Mouse (Mus musculus): ENCODE measurements around the gene Tuba1b. TPM values are rescaled to one million over a fixed set of nuclear protein-coding genes. Genes with fewer than 3 reads are reported as not detected.
"Not testable (repeated sequence)": the region's sequence is repeated elsewhere in the genome, so short reads cannot be mapped to it uniquely, and the experiment has no call there.

Gene Tuba1b
- total RNA-seq (2021), result 100 to 1,000 TPM; 873 to 889 TPM

- DNase-seq, result peak; percentile 95
Observed at GRCm38 (mm10) chr15:98934217-98934839, at the start of gene Tuba1b. Gene Tuba1b, minus strand, starts transcription at chr15:98934565.

DNA sequence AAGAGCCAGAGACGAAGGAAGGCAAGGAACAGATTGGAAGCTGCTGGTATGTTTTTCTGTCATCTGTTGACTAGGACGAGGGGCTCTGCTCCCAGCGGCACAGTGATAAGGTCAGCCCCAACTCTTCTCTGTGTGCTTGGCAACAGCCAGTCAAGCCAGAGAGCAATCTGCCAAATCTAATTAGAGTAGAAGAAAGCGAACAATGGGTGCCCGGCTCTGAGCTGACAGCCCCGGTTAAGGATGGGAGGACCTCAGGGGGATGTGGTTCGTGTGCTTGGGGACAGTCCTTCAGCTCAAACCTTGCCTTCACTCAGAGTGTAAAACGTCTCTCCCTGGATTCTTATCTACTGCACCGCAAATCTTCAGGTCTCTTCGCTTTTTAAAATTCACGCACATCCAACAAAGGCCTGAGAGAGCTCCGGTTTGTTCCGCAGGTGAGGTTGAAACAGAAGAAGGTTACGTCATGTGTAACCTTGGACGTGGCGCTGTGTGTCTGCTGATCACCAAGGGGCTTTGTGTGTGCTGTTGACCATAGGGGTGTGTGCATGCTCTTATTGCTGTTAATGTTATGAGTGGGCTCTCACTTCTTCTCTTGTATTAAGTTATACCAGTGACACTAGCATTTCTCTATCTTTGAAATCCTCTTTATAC lies 49.2 kb upstream of the Tuba1b start:
- no peak for DNase-seq

DNA sequence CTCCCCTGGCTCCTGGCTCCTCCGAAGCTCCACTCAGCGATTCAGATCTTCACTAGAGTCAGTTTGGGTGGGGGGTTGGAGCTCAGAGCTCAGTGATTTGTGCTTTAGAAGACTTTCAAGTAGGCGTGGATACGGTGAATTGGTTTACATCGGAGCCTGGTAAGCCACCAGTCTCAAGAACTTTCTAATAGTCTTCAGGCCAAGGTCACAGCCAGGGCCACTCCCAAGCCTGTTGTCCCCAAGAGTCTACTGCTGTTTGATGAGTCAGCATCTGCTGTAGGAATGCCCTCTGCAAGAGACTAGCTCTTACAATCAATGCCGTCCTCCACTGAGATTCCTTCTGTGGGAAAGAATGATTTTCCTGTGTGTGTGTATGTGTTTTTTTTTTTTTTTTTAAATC lies 47.7 kb upstream of the Tuba1b start:
- no peak for DNase-seq

GRCm38 (mm10) chr15:98980012-98980614 lies 45.7 kb upstream of the Tuba1b start:
- DNase-seq, result no peak

DNA sequence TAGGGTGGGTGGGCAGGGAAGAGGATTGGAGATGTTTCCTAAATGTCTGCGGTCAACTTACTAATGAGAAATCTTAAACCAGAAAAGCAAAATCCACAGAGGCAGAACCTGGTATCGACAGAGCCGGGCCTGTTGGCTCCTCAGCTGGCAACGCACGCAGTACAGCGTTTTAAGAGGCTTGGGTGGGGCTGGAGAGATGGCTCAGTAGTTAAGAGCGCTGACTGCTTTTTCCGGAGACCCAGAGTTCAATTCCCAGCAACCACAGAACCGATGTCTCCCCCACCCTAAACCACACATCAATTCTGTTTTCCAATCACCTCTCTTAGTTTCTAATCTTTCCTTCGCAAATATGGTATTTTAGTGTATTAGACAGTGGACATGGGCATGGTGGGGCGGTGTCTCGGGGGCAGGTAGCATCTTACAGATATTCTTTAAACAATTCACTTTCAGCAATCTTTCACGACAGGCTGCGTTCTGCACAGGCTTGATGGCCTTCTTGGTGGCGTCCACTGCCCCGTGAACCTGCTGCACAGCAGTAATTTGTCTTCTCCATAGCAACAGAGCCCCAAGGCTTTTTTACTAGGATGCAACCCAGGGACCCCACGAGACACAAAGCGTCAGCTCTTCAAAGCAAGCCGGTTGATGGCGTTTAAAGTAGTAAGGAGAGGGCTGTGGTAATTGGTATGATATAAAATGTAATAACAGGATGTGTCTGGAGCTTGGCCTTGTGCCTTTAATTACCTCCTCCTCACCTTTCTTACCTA lies 44.2 kb upstream of the Tuba1b start:
- no peak for DNase-seq

DNA sequence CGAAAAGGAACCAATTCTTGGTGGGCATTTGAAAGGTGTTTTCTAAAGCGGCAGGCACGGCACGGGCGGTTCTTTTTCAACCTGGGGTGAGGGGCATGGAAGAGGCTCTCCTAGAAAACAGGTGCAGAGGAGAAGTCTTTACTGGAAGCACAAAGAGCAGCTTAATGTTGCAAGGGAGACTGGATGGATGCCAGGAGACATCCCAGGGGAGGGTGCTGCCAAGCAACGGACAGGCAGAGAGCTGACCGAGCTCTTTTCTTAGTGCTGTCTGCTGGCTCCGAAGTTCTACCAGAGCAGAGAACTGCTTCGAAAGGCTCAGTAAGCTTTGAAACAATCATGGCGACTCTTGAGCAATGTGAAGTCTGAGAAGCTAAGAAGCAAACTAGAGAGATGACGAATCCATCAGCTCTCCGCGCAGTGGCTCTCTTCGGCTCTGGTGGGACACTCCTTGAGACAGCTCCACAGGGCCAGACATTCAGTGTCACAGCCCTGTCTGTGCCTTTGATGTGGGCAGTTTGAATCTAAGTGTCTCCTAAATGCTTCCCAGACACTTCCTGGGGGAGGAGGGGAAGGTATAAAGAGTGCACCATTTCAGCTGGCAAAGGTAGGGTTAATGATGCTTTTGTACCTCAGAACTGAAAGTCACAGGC lies 43.5 kb upstream of the Tuba1b start:
- DNase-seq, result peak; percentile 85

DNA sequence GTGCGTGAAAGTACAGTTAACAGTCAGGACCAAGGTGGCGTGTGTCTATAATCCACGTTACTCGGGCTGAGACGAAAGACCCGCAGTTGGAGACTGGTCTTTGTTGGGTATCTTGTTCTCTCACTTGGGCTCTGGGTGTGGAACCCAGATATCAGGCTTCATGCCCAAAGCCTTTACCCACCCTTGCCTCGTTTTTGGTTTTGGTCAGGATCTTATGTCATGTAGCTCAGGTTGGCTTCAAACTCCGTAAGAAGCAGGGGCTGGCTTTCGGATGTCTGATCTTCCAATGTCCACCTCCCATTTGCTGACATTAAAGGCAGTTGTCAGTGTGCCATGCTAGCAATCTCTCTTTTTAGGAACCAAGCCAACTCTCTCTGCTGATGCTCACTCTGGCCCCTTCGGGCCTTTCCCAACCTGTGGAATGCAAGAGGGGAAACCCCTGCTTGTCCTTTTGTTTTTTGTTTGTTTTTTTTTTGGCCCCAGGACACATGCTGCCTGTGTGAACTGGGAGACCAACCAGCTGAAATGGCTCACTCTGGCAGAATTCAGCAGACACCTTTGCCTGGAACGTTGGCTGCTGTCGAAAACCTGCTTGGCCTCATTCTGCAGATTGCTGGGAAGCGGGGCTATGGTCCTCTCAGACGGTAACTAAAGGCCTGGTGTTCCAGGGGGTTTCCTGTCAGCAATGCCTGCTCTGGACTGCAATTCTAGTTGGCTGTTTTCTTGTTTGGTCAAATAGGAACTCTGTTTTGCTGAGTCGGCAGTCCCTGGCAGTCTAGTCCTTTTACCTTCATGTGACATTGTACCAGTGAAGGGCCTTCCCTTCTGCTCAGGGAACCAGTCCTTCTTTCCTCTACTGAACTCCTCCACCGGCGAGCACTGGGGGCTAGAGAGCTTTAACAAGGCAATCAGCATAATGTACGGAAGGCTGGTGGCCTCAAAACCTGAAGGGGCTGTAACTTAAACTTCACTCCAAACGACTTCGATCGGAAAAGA lies 42.7 kb upstream of the Tuba1b start:
- DNase-seq, result no peak

GRCm38 (mm10) chr15:98973015-98973614 lies 38.8 kb upstream of the Tuba1b start:
- no peak for DNase-seq

DNA sequence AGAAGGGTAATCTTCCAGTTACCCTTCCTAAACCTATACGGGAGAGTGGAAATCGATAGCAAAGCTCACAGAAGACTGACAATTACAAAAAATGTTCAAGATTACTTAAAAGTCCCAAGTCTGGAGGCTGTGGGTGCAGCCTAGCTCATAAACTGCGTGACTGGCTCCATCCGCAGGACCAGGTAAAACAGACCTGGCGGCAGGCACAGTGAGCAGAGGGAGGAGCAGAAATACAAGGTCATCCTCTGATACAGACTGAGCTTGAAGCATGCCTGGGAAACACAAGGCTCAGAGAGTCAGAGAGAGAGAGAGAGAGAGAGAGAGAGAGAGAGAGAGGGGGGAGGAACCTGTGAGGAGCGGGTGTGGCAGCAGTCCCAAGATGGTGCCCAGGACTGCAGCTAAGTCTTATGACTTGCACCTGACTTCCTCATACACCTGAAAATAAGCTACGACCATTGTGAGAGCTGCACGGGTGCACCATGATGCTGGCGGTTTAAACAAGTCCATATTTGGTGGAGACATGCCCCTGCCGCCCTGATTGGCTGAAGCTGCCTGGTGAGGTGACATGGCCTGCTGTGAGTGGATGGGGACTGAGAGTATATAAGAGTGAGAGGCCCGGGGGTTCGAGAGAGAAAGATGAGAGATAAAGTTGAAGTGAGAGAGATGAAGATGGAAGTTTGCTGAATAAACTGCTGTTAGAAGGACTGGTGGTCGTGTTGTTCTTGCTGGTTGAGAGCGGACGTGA lies 37.4 kb upstream of the Tuba1b start:
- DNase-seq, result not testable (repeated sequence)

- DNase-seq, result no peak
Observed at GRCm38 (mm10) chr15:98971111-98971510, 36.7 kb upstream of the Tuba1b start.

- DNase-seq, result no peak
Observed at GRCm38 (mm10) chr15:98969372-98970101, 35.2 kb upstream of the Tuba1b start.

GRCm38 (mm10) chr15:98968701-98969371 lies 34.5 kb upstream of the Tuba1b start:
- peak; percentile 69 for DNase-seq

DNA sequence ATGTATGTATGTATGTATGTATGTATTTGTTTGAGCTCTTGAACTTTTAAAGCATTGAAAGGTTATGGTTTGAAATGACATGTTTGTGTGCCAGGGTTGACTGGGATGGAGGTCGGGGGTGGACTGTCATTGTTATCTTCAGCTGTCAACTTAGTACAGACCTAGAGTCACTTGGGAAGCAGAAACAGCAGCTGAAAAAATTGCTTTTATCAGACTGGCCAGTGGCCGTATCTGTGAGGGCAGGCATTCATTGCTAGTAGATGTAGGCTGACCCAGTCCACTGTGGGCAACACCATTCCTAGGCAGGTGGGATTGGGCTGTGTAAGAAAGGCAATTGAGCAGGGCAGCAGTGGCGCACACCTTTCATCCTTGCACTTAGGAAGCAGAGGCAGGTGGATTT lies 25.2 kb upstream of the Tuba1b start:
- no peak for DNase-seq

GRCm38 (mm10) chr15:98958901-98959420 lies 24.6 kb upstream of the Tuba1b start:
- DNase-seq, result no peak

DNA sequence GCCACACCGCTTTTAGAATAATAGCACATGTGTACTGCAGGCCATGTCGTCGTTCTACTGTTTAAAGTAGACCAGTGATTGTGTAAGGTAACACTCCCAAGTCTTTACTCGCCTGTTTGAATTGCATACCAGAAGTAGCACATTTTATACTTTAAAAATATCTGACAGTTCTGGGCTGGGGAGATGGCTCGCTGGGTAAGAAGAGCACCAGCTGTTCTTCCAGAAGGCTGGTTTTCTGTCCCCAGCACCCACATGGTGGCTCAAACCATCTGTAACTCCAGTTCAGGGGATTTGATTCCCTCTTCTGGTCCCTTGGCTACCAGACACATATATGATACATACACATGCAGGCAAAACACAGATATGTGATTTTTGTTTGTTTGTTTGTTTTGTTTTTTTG lies 23.1 kb upstream of the Tuba1b start:
- no peak for DNase-seq

DNA sequence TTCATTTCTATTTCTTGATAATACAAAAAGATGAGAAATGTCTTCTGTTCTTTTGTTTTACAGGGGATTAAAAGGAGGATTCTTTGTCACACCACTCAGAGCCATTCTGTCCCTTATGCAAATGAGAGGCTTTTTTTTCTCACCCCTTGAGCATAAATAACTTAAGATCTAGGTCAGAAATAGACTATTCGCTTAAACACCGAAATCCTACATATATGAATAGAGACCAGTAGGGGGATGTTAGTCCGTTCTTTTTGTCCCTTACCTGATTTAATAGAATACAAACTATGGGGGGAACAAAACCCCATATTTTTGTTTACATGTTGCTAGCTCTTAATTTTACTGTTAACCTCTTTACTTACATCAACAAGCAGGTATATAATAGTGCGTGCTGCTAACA lies 21.6 kb upstream of the Tuba1b start:
- DNase-seq, result no peak

DNA sequence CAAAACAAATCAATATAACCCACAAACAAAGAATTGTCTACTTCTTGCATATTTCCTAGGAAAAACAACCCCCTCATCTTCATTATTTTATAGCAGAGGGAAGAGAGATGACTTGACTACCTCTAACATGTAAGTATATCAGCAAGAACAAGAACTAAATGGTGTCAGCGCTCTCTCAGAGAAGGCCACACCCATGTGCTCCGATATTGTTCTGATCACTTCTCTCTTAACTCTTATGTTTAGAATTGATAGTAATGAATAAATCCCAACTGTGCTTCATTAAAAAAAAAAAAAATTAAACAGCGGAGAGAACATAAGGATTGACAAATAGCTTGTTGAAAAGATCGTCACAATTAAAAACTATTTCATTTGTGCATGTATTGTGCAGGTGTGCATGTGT lies 21.0 kb upstream of the Tuba1b start:
- no peak for DNase-seq

DNA sequence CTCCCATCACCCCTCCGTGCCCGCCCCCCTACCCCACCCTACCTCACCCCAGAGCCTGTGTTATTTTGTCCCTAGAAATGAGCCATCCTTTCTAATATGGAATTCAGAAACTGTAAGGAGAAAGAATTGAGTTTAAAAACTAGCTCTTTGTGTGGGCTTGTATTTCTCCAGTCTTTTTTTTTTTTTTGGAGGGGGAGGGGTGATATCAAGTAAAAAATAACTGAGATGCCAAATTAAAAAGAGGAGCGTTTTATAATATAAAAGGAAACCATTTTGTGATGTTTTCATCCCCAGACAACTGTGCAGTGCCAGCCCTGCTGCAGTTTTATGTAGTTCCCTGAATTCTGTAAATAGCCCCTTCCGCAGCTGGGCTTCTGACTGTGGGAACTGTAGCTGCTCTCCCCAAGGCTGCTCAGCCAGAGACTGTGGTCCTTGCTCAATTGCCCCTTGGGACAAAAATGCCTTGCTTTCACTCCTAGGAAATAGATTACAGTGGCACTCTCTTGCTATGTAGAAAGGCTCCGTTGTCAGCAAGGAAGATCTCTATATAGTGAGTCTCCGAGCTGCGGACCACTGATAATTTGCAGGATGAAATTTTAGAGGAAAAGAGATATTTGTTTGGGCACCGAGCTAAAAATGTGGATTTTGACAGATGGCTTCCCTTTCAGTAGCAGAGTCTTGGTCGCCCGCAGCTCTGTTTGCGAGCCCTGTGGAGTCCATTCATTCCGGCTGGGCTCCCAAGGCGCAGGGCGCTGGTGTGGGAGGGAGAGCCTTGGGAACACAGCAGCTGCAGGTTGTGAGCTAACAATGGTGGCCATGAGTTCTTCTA lies 20.3 kb upstream of the Tuba1b start:
- no peak for DNase-seq

Measured in heart, postnatal 4 days (tissue).